Mouse (Mus musculus) midbrain, embryonic 11.5 days (tissue): Measurements from ENCODE around the gene Zmynd15. TPM values are rescaled to one million over a fixed set of nuclear protein-coding genes. Genes with fewer than 3 reads are reported as not detected.

ENCODE experiments used
- ATAC-seq: fragments of 200-750 bp; cut with Nextera tagmentation; 2 replicates; pipeline ENCODE4 v1.8.0; 2017; ENCODE audit warnings: moderate TSS enrichment, moderate library complexity; ENCODE audit not compliant: low FRiP score
- DNase-seq: peaks from one replicate; pipeline ENCODE4 v3.0.0; 2015; ENCODE audit warnings: low spot score; ENCODE audit errors: missing footprints
- H3K27ac ChIP-seq: fragments of 300-500 bp; sonication (generic); 2 replicates; pipeline ENCODE4 v1.5.1; 2014; ENCODE audit warnings: low read depth, low read length
- H3K27me3 ChIP-seq: fragments of 300-500 bp; sonication (generic); 2 replicates; pipeline ENCODE4 v1.6.1; 2014; ENCODE audit warnings: mild to moderate bottlenecking, low read length, moderate library complexity, mixed read lengths; ENCODE audit not compliant: control insufficient read depth, insufficient read depth
- H3K36me3 ChIP-seq: fragments of 300-500 bp; sonication (generic); 2 replicates; pipeline ENCODE4 v1.6.1; 2014; ENCODE audit warnings: mild to moderate bottlenecking, low read length, moderate library complexity, mixed read lengths; ENCODE audit not compliant: control insufficient read depth, insufficient read depth
- H3K4me1 ChIP-seq: fragments of 300-500 bp; sonication (generic); 2 replicates; pipeline ENCODE4 v1.6.1; 2014; ENCODE audit warnings: low read length; ENCODE audit not compliant: control insufficient read depth, insufficient read depth
- H3K4me2 ChIP-seq: fragments of 300-500 bp; sonication (generic); 2 replicates; pipeline ENCODE4 v1.6.1; 2014; ENCODE audit warnings: mild to moderate bottlenecking, moderate library complexity
- H3K4me3 ChIP-seq: fragments of 300-500 bp; sonication (generic); 2 replicates; pipeline ENCODE4 v1.5.1; 2014; ENCODE audit warnings: low read depth, low read length
- H3K9ac ChIP-seq: fragments of 300-500 bp; sonication (generic); 2 replicates; pipeline ENCODE4 v1.6.1; 2014; ENCODE audit warnings: low read length
- H3K9me3 ChIP-seq: fragments of 300-500 bp; sonication (generic); 2 replicates; pipeline ENCODE4 v1.6.1; 2016; ENCODE audit warnings: low read length; ENCODE audit not compliant: control insufficient read depth
- WGBS: fragments of 180-500 bp; shearing (Covaris S2); extraction: QIAGEN DNeasy Blood & Tissue Kit; methylation state at CpG from one replicate; pipeline ENCODE4 v1.1.7; 2014; 5-methylcytosine and 5-hydroxymethylcytosine counted together
- polyA plus RNA-seq: library from polyadenylated mRNA; unstranded; fragments of >200 nt; fragmentation: Nextera tagmentation; extraction: Ambion mirVana; gene quantifications from 2 replicates; pipeline ENCODE4 v1.2.1, GENCODE M21; 2014

The Zmynd15 gene
- polyA plus RNA-seq, 1 experiment from 2014 or later: 0.18 TPM

DNA sequence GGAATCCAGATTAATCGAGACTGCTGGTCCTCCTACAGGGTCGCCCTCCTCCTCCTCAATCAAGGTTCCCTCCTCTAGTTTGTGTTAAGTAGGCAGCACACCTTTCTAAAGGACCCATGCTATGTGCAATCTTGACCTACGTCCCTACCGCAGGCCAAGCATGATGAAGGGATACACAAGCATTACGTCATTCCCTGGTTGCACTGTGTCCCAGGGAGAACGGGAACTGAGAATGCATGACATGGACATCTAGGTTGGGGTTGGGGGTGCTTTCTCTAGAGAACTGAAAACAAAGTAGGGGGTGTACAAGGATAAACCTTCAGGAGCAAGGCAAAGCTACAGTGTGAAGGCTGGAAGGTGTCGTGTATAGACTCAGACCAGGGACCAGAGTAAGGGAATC is 17.4 kb upstream of the Zmynd15 start:
- no peak overlapping the region for H3K9ac ChIP-seq
- no peaks in the 10 kb centered on the region for H3K9me3 ChIP-seq
- peaks cover 13% of the 10 kb centered on the region for H3K36me3 ChIP-seq
- H3K27me3 ChIP-seq: no peaks in the 10 kb centered on the region
- no peak for ATAC-seq
- H3K4me2 ChIP-seq: no peak overlapping the region
- WGBS: 94% methylated on average over 7 of the region's 7 CpGs
- H3K4me1 ChIP-seq: no peaks in the 10 kb centered on the region
- DNase-seq: no peak
- H3K4me3 ChIP-seq: no peak overlapping the region
- no peak overlapping the region for H3K27ac ChIP-seq

DNA sequence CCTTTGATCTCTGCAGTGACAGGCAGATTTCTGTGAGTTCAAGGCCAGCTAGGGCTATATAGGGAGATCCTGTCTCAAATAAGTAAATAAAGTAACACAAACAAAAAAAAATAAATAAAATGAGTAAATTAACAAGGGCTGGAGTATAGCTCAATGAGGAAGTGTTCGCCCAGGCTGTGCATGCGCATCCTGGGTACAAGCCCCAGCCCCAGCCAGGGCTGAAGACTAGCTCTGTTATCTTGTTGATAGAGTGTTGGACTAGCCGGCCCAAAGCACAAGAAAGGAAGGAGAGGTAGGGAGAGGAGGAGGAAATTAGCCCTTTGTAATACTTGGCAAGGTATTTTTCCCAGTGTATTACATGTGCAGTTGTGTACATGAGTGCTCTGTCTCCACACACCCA is 15.3 kb upstream of the Zmynd15 start:
- ATAC-seq: no peak
- Histone ChIP-seq H3K27ac (no peak overlapping the region), H3K9ac (no peak overlapping the region), H3K4me3 (no peak overlapping the region), H3K9me3 (no peaks in the 10 kb centered on the region), H3K4me2 (no peak overlapping the region), H3K36me3 (peaks cover 5% of the 10 kb centered on the region; the same call in 1 of the 2 replicates), H3K4me1 (no peaks in the 10 kb centered on the region), H3K27me3 (no peaks in the 10 kb centered on the region)
- no peak for DNase-seq
- WGBS: 89% methylated on average over 3 of the region's 3 CpGs

DNA sequence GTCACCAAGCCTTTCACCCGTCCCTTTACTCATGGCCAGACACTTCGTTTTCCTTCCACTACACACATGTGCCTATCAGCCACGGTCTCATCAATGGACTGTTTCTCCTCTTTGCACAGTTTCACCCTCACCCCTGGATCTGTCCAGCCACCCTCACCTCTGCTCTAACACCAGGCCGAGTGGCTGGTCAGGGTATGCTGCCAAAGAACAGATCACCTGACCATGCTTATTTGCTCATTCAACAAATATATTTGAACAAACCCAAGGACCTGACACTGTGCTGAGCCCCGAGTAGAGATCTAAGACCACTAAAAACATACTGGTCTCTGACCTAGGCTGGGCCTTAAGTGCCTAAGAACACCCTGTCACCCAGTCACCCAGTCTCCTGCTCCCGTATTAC is 14.6 kb upstream of the Zmynd15 start:
- WGBS: 77% methylated on average over 6 of the region's 6 CpGs

DNA sequence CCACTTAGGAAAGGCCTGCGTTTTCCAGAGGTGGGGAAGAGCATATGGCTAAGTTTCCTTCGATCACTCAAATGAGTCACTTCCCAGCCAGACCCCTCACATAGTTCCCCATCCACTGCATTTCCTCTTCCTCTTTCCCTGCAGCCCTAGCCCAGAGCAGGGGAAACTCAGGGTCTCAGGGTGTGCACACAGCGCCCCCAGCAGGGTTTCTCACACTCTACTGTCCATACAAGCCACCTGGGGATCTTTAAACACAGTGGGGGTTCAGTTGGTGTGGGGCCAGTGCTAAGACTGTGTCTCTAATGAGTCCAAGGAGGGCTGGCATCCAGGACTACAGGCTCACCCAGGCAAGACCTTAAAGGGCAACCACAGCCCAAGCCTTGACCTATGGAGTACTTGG is 12.5 kb upstream of the Zmynd15 start:
- H3K4me3 ChIP-seq: no peak overlapping the region
- WGBS: 45% methylated on average over 3 of the region's 3 CpGs
- ATAC-seq: no peak

More for the DNA sequence above, 14.6 kb upstream of the Zmynd15 start:
- no peak overlapping the region for H3K4me3 ChIP-seq
- ATAC-seq: no peak
- no peak overlapping the region for H3K4me2 ChIP-seq
- no peak for DNase-seq
- H3K4me1 ChIP-seq: no peaks in the 10 kb centered on the region
- H3K9me3 ChIP-seq: no peaks in the 10 kb centered on the region
- no peak overlapping the region for H3K27ac ChIP-seq
- H3K36me3 ChIP-seq: no peaks in the 10 kb centered on the region; the same call in 1 of the 2 replicates
- H3K9ac ChIP-seq: no peak overlapping the region
- no peaks in the 10 kb centered on the region for H3K27me3 ChIP-seq

DNA sequence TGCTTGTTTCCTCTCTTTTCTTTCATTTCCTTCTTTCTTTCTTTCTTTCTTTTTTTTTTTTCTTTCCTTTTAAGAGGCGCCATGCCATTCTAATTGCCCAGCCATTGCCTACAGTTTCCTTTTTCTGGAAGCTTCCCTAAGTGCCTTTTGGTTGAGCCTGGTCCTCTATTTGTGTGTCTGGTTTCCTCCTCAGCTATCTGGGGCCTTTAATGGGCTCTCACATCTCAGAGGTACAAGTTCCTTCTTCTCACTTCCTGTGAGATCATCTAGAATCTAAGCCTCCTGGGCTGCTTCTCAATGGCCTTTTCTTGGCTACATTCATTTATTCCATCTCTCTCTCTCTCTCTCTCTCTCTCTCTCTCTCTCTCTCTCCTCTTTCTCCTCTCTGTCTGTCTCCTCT is 11.9 kb upstream of the Zmynd15 start:
- Histone ChIP-seq H3K27ac (no peak overlapping the region), H3K4me2 (no peak overlapping the region), H3K9ac (no peak overlapping the region), H3K9me3 (no peaks in the 10 kb centered on the region), H3K27me3 (no peaks in the 10 kb centered on the region), H3K36me3 (no peaks in the 10 kb centered on the region), H3K4me1 (no peaks in the 10 kb centered on the region), H3K4me3 (no peak overlapping the region)
- DNase-seq: no peak
- no peak for ATAC-seq
- 68% methylated on average over 1 of the region's 1 CpGs for WGBS

More for the DNA sequence above, 12.5 kb upstream of the Zmynd15 start:
- Histone ChIP-seq H3K9ac (no peak overlapping the region), H3K36me3 (no peaks in the 10 kb centered on the region), H3K4me2 (no peak overlapping the region), H3K27ac (no peak overlapping the region), H3K27me3 (no peaks in the 10 kb centered on the region), H3K4me1 (no peaks in the 10 kb centered on the region), H3K9me3 (no peaks in the 10 kb centered on the region)
- peak; percentile 73 for DNase-seq

- Histone ChIP-seq H3K27ac (no peak overlapping the region), H3K27me3 (no peaks in the 10 kb centered on the region), H3K4me1 (peaks cover 7% of the 10 kb centered on the region; the same call in 1 of the 2 replicates), H3K9me3 (no peaks in the 10 kb centered on the region), H3K4me3 (no peak overlapping the region), H3K4me2 (no peak overlapping the region), H3K9ac (no peak overlapping the region), H3K36me3 (no peaks in the 10 kb centered on the region)
- 89% methylated on average over 2 of the region's 2 CpGs for WGBS
- DNase-seq (no peak), ATAC-seq (no peak)
Observed at GRCm38 (mm10) chr11:70450926-70451325, 8.3 kb upstream of the Zmynd15 start.

DNA sequence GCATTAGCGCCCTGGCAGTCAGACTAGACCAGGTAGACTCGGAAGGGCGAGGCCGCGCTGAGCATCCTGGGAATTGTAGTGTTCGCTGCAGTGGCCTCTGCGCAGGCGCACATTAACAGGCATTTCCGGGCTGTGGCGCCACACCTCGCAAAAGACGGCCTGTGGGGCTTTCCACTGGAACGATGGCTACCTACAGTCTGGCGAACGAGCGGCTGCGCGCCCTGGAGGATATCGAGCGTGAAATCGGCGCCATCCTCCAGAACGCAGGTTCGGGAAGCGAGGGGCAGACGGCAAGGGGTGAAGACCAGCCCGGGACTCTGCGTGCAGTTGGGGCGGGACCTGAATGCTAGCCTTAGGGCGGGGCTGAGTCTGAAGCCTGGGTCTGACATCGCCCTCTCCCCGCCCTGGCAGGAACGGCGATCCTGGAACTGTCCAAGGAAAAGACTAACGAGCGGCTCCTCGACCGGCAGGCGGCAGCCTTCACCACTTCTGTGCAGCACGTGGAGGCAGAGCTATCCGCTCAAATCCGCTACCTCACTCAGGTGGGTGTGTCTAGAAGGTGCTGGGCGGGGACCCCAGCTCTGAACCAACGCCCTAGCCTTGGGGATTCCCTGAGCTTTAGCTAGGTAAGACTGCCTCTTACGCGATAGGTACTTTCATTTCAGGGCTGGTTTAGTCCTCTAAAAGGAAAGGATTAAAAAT is 7.3 kb upstream of the Zmynd15 start, which contains the start of gene Med11:
Med11 (plus strand) TSS at position 123 of the 702 bp plus-strand sequence.
- Histone ChIP-seq H3K9me3 (no peaks in the 10 kb centered on the region), H3K27ac (peak within 1 kb of the TSS; percentile 62), H3K27me3 (no peaks in the 10 kb centered on the region), H3K4me2 (peak within 1 kb of the TSS; percentile 60), H3K36me3 (no peaks in the 10 kb centered on the region), H3K9ac (peak within 1 kb of the TSS; percentile 57), H3K4me3 (peak within 1 kb of the TSS; percentile 52), H3K4me1 (peaks cover 7% of the 10 kb centered on the region; the same call in 1 of the 2 replicates)
- WGBS: under 1% methylated on average over 46 of the region's 46 CpGs
- ATAC-seq (peak; percentile 99), DNase-seq (peak; percentile 99)

GRCm38 (mm10) chr11:70453261-70454044 is 5.8 kb upstream of the Zmynd15 start:
- H3K4me3 ChIP-seq: no peak overlapping the region
- ATAC-seq: no peak
- no peaks in the 10 kb centered on the region for H3K36me3 ChIP-seq
- H3K4me1 ChIP-seq: peaks cover 7% of the 10 kb centered on the region; the same call in 1 of the 2 replicates
- H3K9me3 ChIP-seq: no peaks in the 10 kb centered on the region
- no peak overlapping the region for H3K27ac ChIP-seq
- DNase-seq: peak; percentile 67
- peaks cover under 1% of the 10 kb centered on the region; the same call in 1 of the 2 replicates for H3K27me3 ChIP-seq
- H3K4me2 ChIP-seq: no peak overlapping the region
- WGBS: 87% methylated on average over 9 of the region's 9 CpGs
- H3K9ac ChIP-seq: no peak overlapping the region

DNA sequence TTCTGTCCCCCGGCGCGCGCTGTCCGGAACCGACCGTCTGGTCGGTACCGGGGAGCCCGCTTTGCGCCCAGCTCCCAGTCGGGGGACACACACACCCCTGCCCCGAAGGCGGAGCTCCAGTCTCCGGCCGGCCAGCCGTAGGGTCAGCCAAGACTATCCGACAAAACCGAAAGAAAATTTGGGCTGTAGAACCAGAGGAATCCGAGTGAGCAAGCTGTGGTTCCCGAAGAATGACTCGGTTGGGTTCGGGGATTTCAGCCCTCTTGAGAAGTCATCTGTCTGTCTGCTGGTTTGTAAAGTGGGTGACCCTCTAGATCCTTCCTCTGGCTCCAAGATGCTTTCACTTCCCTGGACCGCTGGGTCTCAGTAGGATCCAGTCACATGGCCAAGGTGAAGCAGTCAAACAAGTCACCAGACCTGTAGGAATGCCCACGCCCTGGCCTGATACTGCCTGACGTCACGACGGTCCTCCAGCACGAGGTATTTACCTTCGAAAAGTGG is 418 bp downstream of the Zmynd15 start, which contains the start of gene Cxcl16:
Cxcl16 (minus strand) TSS at position 384 of the 501 bp plus-strand sequence.
- Histone ChIP-seq H3K27ac (no peak within 1 kb of the TSS), H3K27me3 (peaks cover 28% of the 10 kb centered on the region), H3K9me3 (no peaks in the 10 kb centered on the region), H3K4me2 (peak within 1 kb of the TSS; percentile 81), H3K36me3 (no peaks in the 10 kb centered on the region), H3K9ac (peak within 1 kb of the TSS; percentile 62), H3K4me3 (peak within 1 kb of the TSS; percentile 39), H3K4me1 (peaks cover 7% of the 10 kb centered on the region)
- peak; percentile 91 for DNase-seq
- 5% methylated on average over 30 of the region's 30 CpGs for WGBS
- ATAC-seq: no peak
